Mouse (Mus musculus) ES-Bruce4 (cell line): ENCODE results near the gene Wdr59.

Experiments
- CTCF ChIP-seq: IDR thresholded peaks from one replicate; pipeline ENCODE4 v1.8.1; 2011; ENCODE audit warnings: low read depth, low read length
- EP300 ChIP-seq: IDR thresholded peaks from 2 replicates; pipeline ENCODE4 v1.6.1; 2011; ENCODE audit warnings: low read depth, low read length; ENCODE audit not compliant: insufficient read depth
- POLR2A ChIP-seq: IDR thresholded peaks from one replicate; pipeline ENCODE4 v1.8.1; 2011; ENCODE audit warnings: low read length; ENCODE audit not compliant: insufficient read depth

DNA sequence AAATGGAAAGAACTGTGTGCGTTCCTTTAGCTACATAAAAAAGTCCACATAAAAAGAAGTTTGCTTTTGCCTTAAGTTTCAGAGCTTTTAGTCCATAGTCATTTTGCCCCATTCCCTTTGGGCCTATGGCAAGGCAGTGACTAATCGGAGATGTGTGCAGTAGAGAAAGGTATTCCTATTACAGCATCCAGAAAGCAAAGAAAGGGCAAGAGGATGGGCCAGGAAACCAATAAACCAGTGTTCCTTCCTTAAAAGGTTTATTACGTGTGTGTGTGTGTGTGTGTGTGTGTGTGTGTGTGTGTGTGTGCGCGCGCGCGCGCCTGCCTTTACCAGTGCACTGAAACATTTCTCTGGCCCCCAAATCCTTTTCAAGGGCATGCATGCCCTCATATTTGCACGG, 49.8 kb upstream of the Wdr59 start:
- TF ChIP-seq CTCF (no peak), EP300 (no peak), POLR2A (no peak)
